Mouse (Mus musculus): ENCODE measurements around the gene Map2k6. TPM values are rescaled to one million over a fixed set of nuclear protein-coding genes. Genes with fewer than 3 reads are reported as not detected.
A peak's percentile ranks its signal among the peaks of the same experiment; 100 is the strongest.

The Map2k6 gene
- total RNA-seq, 2 experiments from 2014 or later, result 30.8 to 31.4 TPM

- DNase-seq (ENCODE audit: low spot score in 2 of 2), result no peak
Observed at GRCm38 (mm10) chr11:110544419-110545210, 145.7 kb downstream of the Map2k6 start.

- no peak for DNase-seq (ENCODE audit: low spot score in 2 of 2)
Observed at GRCm38 (mm10) chr11:110545416-110545815, 146.5 kb downstream of the Map2k6 start.

- DNase-seq (ENCODE audit: low spot score in 2 of 2), result no peak
Observed at GRCm38 (mm10) chr11:110551471-110551967, 152.6 kb downstream of the Map2k6 start.

DNA sequence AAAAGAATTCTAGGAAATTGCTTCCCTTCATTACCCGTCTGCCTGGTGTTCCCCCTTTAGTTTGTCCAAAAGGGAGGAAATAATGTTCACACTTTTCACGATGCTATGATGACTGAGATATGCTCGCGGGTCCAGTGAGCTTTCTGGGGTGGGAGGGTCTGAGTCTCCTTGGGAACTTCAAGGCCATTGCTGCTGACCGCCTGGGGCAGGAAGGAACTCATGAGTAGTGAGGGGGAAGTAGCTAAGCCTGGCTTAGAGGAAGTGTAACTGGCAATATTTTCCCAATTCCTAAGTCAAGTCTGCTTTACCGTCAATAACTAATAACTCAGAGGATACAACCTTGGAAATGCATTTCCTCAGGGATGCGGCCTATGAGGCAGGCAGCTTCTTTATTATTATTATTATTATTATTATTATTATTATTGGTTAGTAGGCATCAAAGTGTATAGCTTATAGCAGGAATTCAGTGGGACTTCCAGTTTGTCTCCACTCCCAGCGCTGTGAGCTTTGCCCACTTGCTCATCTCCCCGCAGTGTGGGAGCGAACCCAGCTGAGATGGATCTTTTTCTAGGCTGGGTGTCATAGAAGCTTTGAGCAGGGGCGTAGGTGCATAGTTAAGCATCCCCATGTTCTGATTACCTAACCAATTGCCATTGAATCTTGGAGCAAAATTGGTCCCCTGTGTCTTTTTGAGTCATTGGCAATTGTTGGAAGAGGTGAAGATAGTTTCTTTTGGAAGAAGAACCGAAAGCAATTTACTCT, 163.6 kb downstream of the Map2k6 start:
- no peak for DNase-seq (ENCODE audit: low spot score in 2 of 2)

GRCm38 (mm10) chr11:110563272-110563671, 164.3 kb downstream of the Map2k6 start:
- DNase-seq (ENCODE audit: low spot score in 2 of 2), result no peak

GRCm38 (mm10) chr11:110563801-110564200, 164.9 kb downstream of the Map2k6 start:
- DNase-seq (ENCODE audit: low spot score in 2 of 2), result no peak

- DNase-seq (ENCODE audit: low spot score in 2 of 2), result no peak
Observed at GRCm38 (mm10) chr11:110566307-110566706, 167.4 kb downstream of the Map2k6 start.

- DNase-seq (ENCODE audit: low spot score in 2 of 2), result peak; percentile 28 to 76
Observed at GRCm38 (mm10) chr11:110572548-110572947, 173.6 kb downstream of the Map2k6 start.

Other genes starting within 250 kb of the Map2k6 start
- gene Abca9, start 230.9 kb upstream of the Map2k6 start, total RNA-seq (2021), result 1 to 10 TPM; 6.3 to 6.4 TPM
- gene Abca6, start 147.3 kb upstream of the Map2k6 start, total RNA-seq (2021), result 1 to 10 TPM; 1.8 to 2.2 TPM
- 10 to 100 TPM; 36.1 to 39.2 TPM for gene Abca5, start 61.4 kb upstream of the Map2k6 start, total RNA-seq (2021)

Data from layer of hippocampus, adult 18-20 months (tissue).